Mouse (Mus musculus) fibroblast of lung, adult 2 months (primary cell): ENCODE measurements around the gene Olfr1138.

Experiments
- DNase-seq: peaks from one replicate; pipeline ENCODE4 v3.0.0-alpha.2; 2011; ENCODE audit warnings: low read depth

The Olfr1138 gene

DNA sequence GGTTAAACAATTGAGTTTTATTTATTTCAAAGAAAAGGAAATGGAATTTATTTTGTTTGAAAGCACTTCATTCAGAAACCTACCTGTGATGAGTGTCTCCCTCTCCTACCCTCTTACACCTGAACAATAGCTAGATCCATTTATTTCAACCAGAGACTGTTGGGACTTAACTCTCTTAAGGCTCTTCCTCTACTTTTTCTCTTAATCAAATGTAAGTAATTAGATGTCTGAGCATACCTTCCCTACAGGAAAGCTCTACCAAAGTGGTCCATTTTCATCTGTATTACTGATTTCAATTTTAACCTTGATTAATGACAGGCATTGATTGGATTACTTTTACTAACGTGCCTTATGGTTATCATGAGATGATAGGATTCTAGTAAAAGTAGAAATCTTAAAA lies at the start of gene Olfr1138:
Gene Olfr1138 (minus strand): TSS at position 101 of the 400 bp plus-strand sequence.
- no peak for DNase-seq

GRCm38 (mm10) chr2:87779183-87779582 lies 39.4 kb upstream of the Olfr1138 start, which contains the start of gene Olfr152:
TSS of gene Olfr152 (plus strand) at chr2:87779483.
- DNase-seq, result no peak

DNA sequence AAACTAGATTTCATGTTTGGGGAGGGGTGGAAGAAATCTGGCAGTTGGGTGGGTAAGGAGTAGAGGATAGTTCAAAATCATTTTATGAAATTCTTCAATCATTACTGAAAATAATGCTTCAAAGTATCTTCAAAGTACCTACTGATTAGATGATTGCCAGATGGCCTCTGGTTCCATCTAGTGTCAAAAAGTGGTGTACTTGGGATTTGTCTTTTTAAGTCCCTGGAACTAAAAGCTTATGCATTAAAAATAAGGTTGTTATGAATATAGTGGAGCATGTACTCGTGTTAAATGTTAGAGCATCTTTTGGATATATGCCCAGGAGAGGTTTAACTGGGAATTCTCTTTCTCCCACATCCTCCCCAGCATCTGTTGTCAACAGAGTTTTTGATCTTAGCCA lies 36.4 kb upstream of the Olfr1138 start:
- DNase-seq, result no peak

DNA sequence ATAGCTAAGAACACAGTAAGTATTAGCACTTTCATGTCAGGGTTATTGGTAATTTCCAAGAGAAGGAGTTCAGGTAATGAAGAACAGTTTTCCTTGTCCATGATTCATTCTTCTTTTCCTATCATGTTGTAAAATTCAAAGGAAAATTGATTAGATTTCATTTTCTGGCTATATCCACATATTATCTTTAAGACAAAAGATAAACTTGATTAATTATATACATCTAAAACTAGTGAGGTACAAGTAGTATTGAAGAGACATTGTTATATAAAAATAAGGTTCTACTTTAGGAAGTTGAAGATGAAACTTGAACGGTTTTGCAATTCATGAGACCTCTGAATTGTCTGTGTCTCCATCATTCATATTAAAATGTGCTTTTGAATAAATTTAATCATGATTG lies 14.1 kb upstream of the Olfr1138 start, which contains the start of gene Olfr1141:
Gene Olfr1141 (minus strand): TSS at position 101 of the 400 bp plus-strand sequence.
- no peak for DNase-seq

GRCm38 (mm10) chr2:87743452-87743851 lies 3.7 kb upstream of the Olfr1138 start, which contains the start of gene Olfr1140:
TSS of gene Olfr1140 (plus strand) at chr2:87743752.
- no peak for DNase-seq

- DNase-seq, result no peak
These were observed 26.7 kb downstream of the Olfr1138 start, which contains the start of gene Olfr1137 for GRCm38 (mm10) chr2:87713079-87713478. TSS of gene Olfr1137 (minus strand) at chr2:87713179.

DNA sequence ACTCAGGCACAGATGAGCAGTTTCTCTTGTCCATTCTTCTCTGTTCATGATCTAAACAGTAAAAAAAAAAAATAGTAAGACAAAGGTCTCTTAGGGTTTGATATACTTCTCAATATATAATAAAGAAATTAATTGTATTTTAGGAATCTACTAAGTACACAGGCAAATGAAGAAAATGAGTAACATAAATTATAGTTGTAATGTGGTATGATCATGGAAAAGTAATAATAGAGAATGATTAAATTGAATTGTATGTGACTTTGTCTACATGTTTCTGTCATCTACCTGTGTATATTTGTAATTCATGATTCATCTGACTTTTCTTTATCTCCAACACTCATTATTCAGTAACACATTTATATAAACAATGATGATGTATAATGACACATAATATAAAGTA lies 45.9 kb downstream of the Olfr1138 start, which contains the start of gene Olfr1136:
Gene Olfr1136 (minus strand): TSS at position 101 of the 400 bp plus-strand sequence.
- no peak for DNase-seq
